Mouse (Mus musculus) heart, adult 9 months (tissue): Measurements from ENCODE around the gene Ube2z.

Experiments
- DNase-seq, 2 experiments: peaks; one replicate each; pipeline ENCODE4 v3.0.0; 2022; ENCODE audit warnings: low spot score in 2 of 2

Gene Ube2z

DNA sequence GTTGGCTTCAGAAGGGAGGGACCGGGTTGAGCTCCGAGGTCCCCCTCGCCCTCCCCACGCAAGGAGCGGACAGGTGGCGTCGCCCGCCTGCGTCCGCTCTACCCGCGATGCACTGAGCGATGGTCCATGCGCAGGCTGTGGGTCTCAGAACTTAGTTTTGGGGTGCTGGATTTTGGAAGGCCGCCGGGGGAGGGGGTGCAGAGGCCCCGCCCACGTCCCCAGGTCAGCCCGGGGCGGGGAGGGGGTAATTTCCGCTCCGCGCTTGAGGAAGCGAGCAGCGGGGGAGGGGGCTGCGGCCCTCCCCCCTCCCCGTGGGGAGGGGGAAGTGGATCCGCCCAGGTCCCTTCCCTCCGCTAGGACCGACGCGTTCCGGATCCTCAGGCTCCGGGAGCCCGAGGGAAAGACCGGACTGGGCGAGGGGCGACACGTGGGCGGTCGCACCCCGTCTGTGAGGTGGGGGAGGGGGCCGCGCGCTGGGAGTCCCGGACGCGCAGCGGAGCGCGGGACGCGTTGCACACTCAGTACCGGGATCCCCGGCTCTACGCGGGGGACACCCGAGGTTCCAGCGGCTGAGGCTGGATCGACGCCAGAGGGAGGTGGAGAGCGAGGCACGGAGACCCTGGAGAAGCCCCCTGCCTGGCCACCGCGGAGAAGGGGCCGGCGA lies 58.2 kb downstream of the Ube2z start:
- DNase-seq: no peak

GRCm38 (mm10) chr11:96006367-96006851 lies 58.8 kb downstream of the Ube2z start:
- no peak for DNase-seq

GRCm38 (mm10) chr11:96005403-96006271 lies 59.6 kb downstream of the Ube2z start, which contains the start of gene Igf2bp1:
Igf2bp1 (minus strand) TSS chr11:96005940.
- DNase-seq: no peak

DNA sequence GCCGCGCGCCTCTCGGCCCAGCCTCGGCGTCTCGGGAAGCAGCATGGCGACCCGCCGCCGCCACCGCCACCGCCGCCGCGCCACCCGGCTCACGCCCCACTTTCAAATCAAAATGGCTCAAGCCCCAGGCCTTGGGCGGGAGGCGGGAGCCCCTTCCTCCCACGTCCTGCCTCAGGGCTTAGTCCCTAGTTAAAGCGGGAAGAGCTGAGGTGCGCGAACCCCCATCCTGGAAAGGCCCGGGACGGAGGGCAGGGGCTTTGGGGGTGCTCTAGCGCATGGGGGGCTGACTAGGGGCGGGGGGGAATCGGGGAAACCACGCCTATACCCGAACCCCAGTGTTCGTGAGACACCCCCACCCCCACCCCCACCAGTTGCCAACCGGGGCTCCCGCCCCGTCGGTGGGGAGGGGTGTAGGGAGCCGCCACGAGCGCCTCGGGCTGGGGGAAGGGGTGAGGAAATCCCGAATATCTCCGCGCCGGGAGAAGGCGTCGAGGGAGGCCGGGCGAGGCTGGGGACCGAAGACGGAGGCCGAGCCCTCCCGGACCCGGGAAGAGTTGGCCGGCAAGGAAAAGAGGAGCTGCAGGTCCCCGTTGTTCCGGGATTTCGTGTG lies 60.3 kb downstream of the Ube2z start:
- DNase-seq: no peak

GRCm38 (mm10) chr11:96003969-96004792 lies 61.0 kb downstream of the Ube2z start:
- no peak for DNase-seq

GRCm38 (mm10) chr11:96003100-96003900 lies 61.9 kb downstream of the Ube2z start:
- DNase-seq: no peak
